Mouse (Mus musculus) testis, adult 2 months (tissue): ENCODE measurements around the gene Rtl8a. TPM values are rescaled to one million over a fixed set of nuclear protein-coding genes. Genes with fewer than 3 reads are reported as not detected.
A peak's percentile ranks its signal among the peaks of the same experiment; 100 is the strongest.
"Not testable (repeated sequence)": the region's sequence is repeated elsewhere in the genome, so short reads cannot be mapped to it uniquely, and the experiment has no call there.

Experiments used
- H3K27ac ChIP-seq: fragments of 200-500 bp; 2 replicates; pipeline ENCODE4 v1.5.1; 2012; ENCODE audit warnings: low read depth, low read length; ENCODE audit not compliant: control insufficient read depth, insufficient read depth
- H3K27me3 ChIP-seq: fragments of 200-500 bp; 2 replicates; pipeline ENCODE4 v1.6.1; 2012; ENCODE audit warnings: mild to moderate bottlenecking, low read length, moderate library complexity; ENCODE audit not compliant: control insufficient read depth, insufficient read depth
- H3K36me3 ChIP-seq: fragments of 200-500 bp; 2 replicates; pipeline ENCODE4 v1.6.1; 2012; ENCODE audit warnings: mild to moderate bottlenecking, low read length; ENCODE audit not compliant: control insufficient read depth, insufficient read depth
- H3K4me1 ChIP-seq: fragments of 200-500 bp; 2 replicates; pipeline ENCODE4 v1.6.1; 2012; ENCODE audit warnings: low read length; ENCODE audit not compliant: control insufficient read depth, insufficient read depth
- H3K4me3 ChIP-seq: fragments of 200-500 bp; 2 replicates; pipeline ENCODE4 v1.5.1; 2012; ENCODE audit warnings: low read depth, mild to moderate bottlenecking, low read length, moderate library complexity, mixed read lengths; ENCODE audit not compliant: control insufficient read depth
- CTCF ChIP-seq: fragments of 200-500 bp; IDR thresholded peaks from 2 replicates; pipeline ENCODE4 v1.5.1; 2012; ENCODE audit warnings: low read depth, mild to moderate bottlenecking, inconsistent platforms, low read length, moderate library complexity; ENCODE audit not compliant: control insufficient read depth, insufficient read depth, insufficient replicate concordance
- POLR2A ChIP-seq: fragments of 200-500 bp; IDR thresholded peaks from 2 replicates; pipeline ENCODE4 v1.6.1; 2012; ENCODE audit warnings: low read depth, mild to moderate bottlenecking, inconsistent platforms, low read length, moderate library complexity; ENCODE audit not compliant: control insufficient read depth
- polyA plus RNA-seq: library from polyadenylated mRNA; depleted of rRNA; stranded (reverse); fragments of >200 nt; gene quantifications from 2 replicates; pipeline ENCODE4 v1.2.3, GENCODE M21; 2012; rRNA removed

The Rtl8a gene
- 10.8 and 13.5 TPM in 2 replicates for polyA plus RNA-seq

DNA sequence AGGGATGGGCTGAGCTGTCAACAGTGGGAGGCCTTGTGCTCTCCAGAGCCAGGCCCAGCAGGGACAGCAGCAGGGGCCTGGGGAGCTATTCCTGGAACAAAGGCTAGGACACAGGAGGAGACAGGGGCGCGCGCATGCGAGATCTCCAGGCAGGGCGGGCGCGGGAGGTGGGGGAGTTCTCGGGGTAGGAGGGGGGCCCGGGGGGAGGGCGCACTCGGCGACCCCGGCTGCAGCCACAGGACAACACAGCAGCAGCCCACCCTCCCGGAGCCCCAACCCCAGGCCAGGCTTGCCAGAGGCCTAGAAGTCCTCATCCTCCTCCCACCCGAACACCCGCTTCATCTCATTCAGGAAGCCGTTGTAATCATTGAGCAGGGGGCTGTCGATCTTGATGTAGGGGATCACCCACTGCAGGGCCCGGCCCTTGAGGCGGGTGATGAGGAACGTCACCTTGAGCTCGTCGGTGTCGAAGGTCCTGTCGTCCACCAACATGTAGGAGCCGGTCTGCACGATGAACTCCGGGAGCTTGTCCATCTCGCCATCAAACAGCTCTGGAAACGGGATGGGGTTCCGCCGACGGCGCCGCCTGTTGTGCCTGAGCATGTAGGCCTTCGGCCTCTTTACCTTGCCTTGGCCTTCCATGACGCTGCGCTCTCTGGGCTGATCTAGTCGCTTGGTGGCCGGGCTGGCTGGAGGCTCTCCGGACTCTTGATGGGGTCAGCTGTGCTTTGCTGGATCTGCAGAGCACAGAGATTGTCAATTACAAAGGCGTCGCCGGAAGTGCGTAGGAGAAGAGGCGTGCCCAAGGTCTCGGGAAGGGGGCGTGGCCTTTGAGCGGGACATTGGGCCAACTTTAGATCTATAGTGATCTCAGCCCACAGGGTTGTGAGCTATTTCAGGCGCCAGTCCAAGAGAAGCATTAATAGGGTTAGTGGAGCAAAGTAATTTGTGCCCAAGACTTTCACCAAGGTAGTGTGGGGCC is at the start of gene Rtl8a:
Gene Rtl8a (minus strand): TSS at position 703 of the 982 bp plus-strand sequence.
- H3K4me3 ChIP-seq = peak within 1 kb of the TSS; percentile 60
- not testable (repeated sequence) for H3K4me1 ChIP-seq, H3K36me3 ChIP-seq, H3K27ac ChIP-seq, H3K27me3 ChIP-seq

DNA sequence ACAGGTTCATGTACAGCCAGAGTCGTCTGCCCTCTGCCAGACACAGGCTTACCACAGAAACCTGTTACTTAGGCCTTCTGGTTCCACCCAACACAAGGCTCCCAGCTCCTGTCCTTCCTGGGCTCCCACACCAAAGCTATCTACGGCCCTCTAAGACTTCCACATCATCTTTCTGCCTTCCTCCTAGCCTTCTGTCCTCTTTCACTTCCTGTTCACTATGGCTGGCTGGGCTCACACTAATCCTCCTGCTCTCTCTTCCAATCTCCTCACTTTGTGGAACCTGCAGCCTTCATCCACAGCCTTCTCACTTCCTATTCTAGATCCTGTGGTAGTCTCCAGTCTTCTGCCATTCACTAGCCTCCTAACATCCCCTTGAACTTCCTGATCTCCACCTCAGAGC is 49.7 kb upstream of the Rtl8a start:
- no peak overlapping the region for H3K27ac ChIP-seq
- no peak overlapping the region for H3K4me3 ChIP-seq
- H3K4me1 ChIP-seq = no peaks in the 10 kb centered on the region
- TF ChIP-seq POLR2A = no peak
- TF ChIP-seq CTCF = no peak
- no peaks in the 10 kb centered on the region for H3K27me3 ChIP-seq
- no peaks in the 10 kb centered on the region for H3K36me3 ChIP-seq

DNA sequence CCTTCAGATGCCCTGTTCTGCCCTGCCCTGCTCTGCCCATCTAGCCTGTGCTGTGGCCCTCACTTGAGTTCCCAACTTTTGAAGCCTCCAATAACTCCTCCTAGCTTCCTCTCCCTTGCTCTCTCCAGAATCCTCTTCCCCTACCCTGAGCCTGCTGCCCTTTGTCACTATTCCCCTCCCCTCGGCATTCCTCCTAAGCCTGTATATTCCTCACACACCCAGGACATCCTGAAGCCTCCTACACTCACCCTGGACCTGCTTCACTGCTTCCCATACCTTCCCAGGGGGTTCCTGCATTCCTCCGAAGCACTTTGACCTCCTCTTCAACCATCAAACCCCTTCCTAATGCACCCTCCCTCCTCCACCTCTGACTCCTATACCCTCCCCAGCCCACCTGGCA is 48.6 kb upstream of the Rtl8a start:
- TF ChIP-seq CTCF (no peak), POLR2A (no peak)
- H3K27ac ChIP-seq = no peak overlapping the region
- no peaks in the 10 kb centered on the region for H3K36me3 ChIP-seq
- H3K4me3 ChIP-seq = no peak overlapping the region
- H3K27me3 ChIP-seq = no peaks in the 10 kb centered on the region
- no peaks in the 10 kb centered on the region for H3K4me1 ChIP-seq

DNA sequence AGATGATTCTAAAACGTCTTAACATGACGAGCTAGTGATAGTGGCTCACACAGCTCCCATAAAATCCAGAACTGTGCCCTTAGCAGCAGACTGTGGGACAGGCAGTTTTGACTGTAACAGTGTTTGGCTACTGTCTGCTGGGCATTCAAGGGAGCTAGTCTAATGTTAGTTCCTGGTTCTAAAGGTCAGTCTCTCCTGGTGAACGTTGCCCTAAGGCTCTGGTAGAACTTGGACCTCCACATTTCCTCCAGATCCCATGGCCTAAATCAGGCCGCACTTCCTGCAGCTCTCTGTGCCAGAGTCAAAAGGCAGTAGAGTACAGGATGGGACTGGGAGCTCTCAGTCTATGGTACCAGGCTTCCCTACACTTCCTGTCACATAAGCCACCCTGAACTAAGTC is 41.2 kb upstream of the Rtl8a start:
- H3K27me3 ChIP-seq, H3K36me3 ChIP-seq, H3K27ac ChIP-seq, H3K4me1 ChIP-seq, H3K4me3 ChIP-seq: not testable (repeated sequence)

DNA sequence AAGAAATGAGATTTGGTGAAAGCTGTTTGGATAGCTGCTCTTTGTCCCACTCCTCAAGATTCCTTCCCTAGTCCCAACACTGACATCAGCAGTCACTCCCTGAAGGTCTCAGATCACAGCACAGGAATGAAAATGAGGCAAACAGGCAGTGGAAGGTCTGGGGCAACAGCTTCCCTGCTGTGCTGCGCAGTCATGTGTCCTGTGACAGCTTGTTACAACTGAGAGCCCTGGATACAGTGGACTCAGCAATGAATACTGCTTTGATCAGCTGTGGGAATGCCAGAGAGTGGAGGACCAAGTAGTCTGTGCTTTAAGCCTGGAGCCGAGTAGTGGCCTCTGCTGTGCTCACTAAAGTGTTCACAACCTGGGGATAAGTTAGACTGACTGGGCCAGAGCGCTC is 39.2 kb upstream of the Rtl8a start:
- H3K27me3 ChIP-seq, H3K27ac ChIP-seq, H3K4me3 ChIP-seq, H3K36me3 ChIP-seq, H3K4me1 ChIP-seq: not testable (repeated sequence)

DNA sequence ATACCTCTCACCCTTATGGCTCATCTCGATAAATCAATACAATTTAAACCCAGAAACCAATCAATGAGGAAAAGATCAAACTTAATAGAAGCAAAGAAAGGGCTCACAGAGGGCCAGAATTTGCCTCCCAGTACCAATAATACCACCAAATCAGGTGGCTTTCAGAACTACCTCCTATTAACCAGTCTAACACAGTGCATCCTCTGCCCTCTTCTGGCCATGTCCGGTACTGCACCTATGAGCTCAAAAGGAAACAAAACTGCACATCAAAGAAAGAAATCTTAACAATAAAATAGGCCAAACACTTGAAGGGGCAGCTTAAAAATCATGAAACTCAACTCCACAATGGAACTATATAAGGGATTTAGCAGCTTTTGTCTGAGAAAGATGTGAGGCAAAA is 33.5 kb upstream of the Rtl8a start:
- H3K4me3 ChIP-seq, H3K27ac ChIP-seq, H3K4me1 ChIP-seq, H3K36me3 ChIP-seq, H3K27me3 ChIP-seq: not testable (repeated sequence)

DNA sequence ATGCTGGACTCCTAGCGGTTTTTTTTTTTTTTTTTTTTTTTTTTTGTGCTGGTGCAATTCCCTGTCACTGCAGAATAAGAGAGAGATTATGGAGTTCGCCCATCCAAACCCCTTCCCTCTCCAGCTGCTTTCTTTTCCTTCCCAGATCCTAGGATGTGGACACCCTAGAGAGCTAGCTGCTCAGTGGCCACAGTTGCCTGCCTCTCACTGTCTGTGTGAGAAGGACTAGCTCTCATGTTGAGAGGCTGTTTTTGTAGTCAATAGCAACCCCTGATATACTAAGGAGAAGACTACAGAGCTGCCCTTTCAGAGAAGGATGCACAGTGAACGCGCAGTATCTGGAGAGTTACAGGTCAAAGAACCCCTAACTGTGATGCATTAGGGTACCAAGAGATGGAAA is 27.2 kb upstream of the Rtl8a start:
- H3K36me3 ChIP-seq, H3K4me1 ChIP-seq, H3K4me3 ChIP-seq, H3K27me3 ChIP-seq, H3K27ac ChIP-seq: not testable (repeated sequence)

DNA sequence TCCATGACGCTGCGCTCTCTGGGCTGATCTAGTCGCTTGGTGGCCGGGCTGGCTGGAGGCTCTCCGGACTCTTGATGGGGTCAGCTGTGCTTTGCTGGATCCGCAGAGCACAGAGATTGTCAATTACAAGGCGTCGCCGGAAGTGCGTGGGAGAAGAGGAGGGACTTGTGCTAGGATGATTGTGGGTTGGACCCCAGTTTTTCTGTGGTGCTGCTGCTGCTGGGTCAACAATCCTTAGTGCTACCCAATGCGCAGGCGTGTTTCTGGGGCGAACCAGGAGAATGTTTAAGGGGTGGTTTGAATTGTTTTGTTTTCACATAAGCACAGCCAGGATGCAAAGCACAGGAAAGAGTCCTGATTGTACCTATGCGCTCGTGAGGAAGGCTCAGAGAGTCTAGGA is 26.8 kb upstream of the Rtl8a start, which contains the start of gene Rtl8b:
Gene Rtl8b (minus strand): TSS at position 115 of the 400 bp plus-strand sequence.
- no peak within 1 kb of the TSS for H3K27ac ChIP-seq
- no peaks in the 10 kb centered on the region for H3K36me3 ChIP-seq
- H3K4me3 ChIP-seq = peak within 1 kb of the TSS; percentile 50
- H3K4me1 ChIP-seq = no peaks in the 10 kb centered on the region
- TF ChIP-seq CTCF (no peak), POLR2A (no peak)
- no peaks in the 10 kb centered on the region for H3K27me3 ChIP-seq

DNA sequence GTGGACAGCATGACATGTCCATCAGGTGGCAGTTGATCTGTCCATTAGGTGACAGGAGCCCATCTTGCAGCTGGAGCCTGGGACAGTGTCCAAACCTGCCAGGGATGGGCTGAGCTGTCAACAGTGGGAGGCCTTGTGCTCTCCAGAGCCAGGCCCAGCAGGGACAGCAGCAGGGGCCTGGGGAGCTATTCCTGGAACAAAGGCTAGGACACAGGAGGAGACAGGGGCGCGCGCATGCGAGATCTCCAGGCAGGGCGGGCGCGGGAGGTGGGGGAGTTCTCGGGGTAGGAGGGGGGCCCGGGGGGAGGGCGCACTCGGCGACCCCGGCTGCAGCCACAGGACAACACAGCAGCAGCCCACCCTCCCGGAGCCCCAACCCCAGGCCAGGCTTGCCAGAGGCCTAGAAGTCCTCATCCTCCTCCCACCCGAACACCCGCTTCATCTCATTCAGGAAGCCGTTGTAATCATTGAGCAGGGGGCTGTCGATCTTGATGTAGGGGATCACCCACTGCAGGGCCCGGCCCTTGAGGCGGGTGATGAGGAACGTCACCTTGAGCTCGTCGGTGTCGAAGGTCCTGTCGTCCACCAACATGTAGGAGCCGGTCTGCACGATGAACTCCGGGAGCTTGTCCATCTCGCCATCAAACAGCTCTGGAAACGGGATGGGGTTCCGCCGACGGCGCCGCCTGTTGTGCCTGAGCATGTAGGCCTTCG is 26.2 kb upstream of the Rtl8a start:
- not testable (repeated sequence) for H3K27me3 ChIP-seq, H3K4me1 ChIP-seq, H3K36me3 ChIP-seq, H3K27ac ChIP-seq
- H3K4me3 ChIP-seq = peak overlapping the region; percentile 50

DNA sequence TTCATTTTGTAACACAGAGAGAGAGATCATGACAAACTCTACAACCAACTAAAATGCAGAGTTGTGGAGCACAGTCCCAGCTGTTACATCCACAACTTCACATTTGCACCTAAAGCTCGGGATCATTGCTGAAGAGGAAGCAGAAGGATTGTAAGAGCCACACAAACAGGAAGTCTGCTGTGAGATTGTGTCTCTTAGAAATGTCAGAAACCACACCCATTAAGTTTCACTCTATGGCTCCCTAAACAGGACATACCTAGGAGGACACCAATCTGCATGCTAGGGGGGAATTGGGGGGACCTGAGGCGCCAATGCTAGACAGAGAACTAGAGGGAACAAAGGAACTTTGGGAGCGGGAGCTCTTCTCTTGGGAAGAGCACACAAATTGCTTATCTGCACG is 9.4 kb upstream of the Rtl8a start:
- not testable (repeated sequence) for H3K27me3 ChIP-seq, H3K4me1 ChIP-seq, H3K4me3 ChIP-seq, H3K27ac ChIP-seq, H3K36me3 ChIP-seq
